ENCODE assay signal across 8 mouse cellular contexts in genomic region chr8:12162921-12163705, GRCm38 (mm10).
DNase-seq lines count a peak whose midpoint lies in the region; ATAC-seq and TF ChIP-seq lines count a peak whose summit lies in the region.

No protein-coding gene starts in this region.

- H3K27me3 ChIP-seq in embryonic facial prominence, embryonic 15.5 days = peaks cover 16% of the 10 kb centered on the region
- peaks cover 3% of the 10 kb centered on the region; the same call in 1 of the 2 replicates for H3K27me3 ChIP-seq in intestine, postnatal 0 days (replicated peaks; ENCODE audit: control insufficient read depth, insufficient read depth, low read length)
- H3K27me3 ChIP-seq in midbrain, embryonic 14.5 days (ENCODE audit: control insufficient read depth, insufficient read depth, low read length) = peaks cover 31% of the 10 kb centered on the region

- no peak for TF ChIP-seq CTCF in layer of hippocampus, adult 2 months (conservative IDR thresholded peaks at IDR 0.05)
- TF ChIP-seq CTCF in intestine, postnatal 0 days (IDR thresholded peaks at IDR 0.05; ENCODE audit: low read depth) = no peak

- H3K4me3 ChIP-seq in layer of hippocampus, adult 2 months = peak overlapping the region; percentile 21; the same call in 1 of the 2 replicates
- peak overlapping the region; percentile 13 for H3K4me3 ChIP-seq in embryonic facial prominence, embryonic 15.5 days (replicated peaks)
- H3K4me3 ChIP-seq in intestine, postnatal 0 days (ENCODE audit: low read depth, low read length) = peak overlapping the region; percentile 9; the same call in 1 of the 2 replicates
- no peak overlapping the region for H3K4me3 ChIP-seq in midbrain, embryonic 14.5 days (replicated peaks; ENCODE audit: low read depth, low read length)

- H3K4me2 ChIP-seq in embryonic facial prominence, embryonic 15.5 days (replicated peaks) = peak overlapping the region; percentile 40
- H3K4me2 ChIP-seq in intestine, postnatal 0 days (replicated peaks; ENCODE audit: low read depth) = peak overlapping the region; percentile 52
- H3K4me2 ChIP-seq in midbrain, embryonic 14.5 days (ENCODE audit: low read length) = peak overlapping the region; percentile 26

- peak in 1 of 2 experiments; percentile 7 for DNase-seq in layer of hippocampus, adult 2 months (ENCODE audit: low spot score in 2 of 2)
- no peak for DNase-seq in layer of hippocampus, postnatal 10 days (ENCODE audit: low spot score in 2 of 2)
- DNase-seq in midbrain, embryonic 14.5 days = peak; percentile 62
- DNase-seq in MN1 (ENCODE audit: low spot score) = no peak
- no peak for DNase-seq in layer of hippocampus, adult 9-11 months
- DNase-seq in adrenal gland, postnatal 25 days = no peak

- no peaks in the 10 kb centered on the region for H3K36me3 ChIP-seq in embryonic facial prominence, embryonic 15.5 days
- H3K36me3 ChIP-seq in intestine, postnatal 0 days (ENCODE audit: control insufficient read depth, insufficient read depth) = no peaks in the 10 kb centered on the region
- no peaks in the 10 kb centered on the region for H3K36me3 ChIP-seq in midbrain, embryonic 14.5 days (ENCODE audit: control insufficient read depth, insufficient read depth, low read length)

- H3K9ac ChIP-seq in embryonic facial prominence, embryonic 15.5 days = no peak overlapping the region
- no peak overlapping the region for H3K9ac ChIP-seq in intestine, postnatal 0 days (ENCODE audit: low read depth, low read length)
- H3K9ac ChIP-seq in midbrain, embryonic 14.5 days (replicated peaks; ENCODE audit: low read length) = no peak overlapping the region

- ATAC-seq in embryonic facial prominence, embryonic 15.5 days (ENCODE audit: insufficient number of reproducible peaks, low FRiP score, low TSS enrichment, low read depth) = no peak
- no peak for ATAC-seq in intestine, postnatal 0 days
- no peak for ATAC-seq in midbrain, embryonic 14.5 days (ENCODE audit: low FRiP score, low TSS enrichment)

- H3K27ac ChIP-seq in layer of hippocampus, adult 2 months = no peak overlapping the region
- no peak overlapping the region for H3K27ac ChIP-seq in embryonic facial prominence, embryonic 15.5 days (replicated peaks)
- H3K27ac ChIP-seq in intestine, postnatal 0 days (ENCODE audit: low read depth, low read length) = no peak overlapping the region
- no peak overlapping the region for H3K27ac ChIP-seq in midbrain, embryonic 14.5 days (replicated peaks; ENCODE audit: low read depth, low read length)

- no peaks in the 10 kb centered on the region for H3K9me3 ChIP-seq in embryonic facial prominence, embryonic 15.5 days (replicated peaks)
- H3K9me3 ChIP-seq in intestine, postnatal 0 days (ENCODE audit: control insufficient read depth) = no peaks in the 10 kb centered on the region
- no peaks in the 10 kb centered on the region for H3K9me3 ChIP-seq in midbrain, embryonic 14.5 days (ENCODE audit: control insufficient read depth, low read length)

- peaks cover 10% of the 10 kb centered on the region; the same call in 1 of the 2 replicates for H3K4me1 ChIP-seq in embryonic facial prominence, embryonic 15.5 days
- no peaks in the 10 kb centered on the region for H3K4me1 ChIP-seq in intestine, postnatal 0 days (replicated peaks; ENCODE audit: control insufficient read depth, insufficient read depth, low read length)
- peaks cover 24% of the 10 kb centered on the region for H3K4me1 ChIP-seq in midbrain, embryonic 14.5 days (ENCODE audit: control insufficient read depth, insufficient read depth, low read length)

- 10% methylated on average over 22 of the region's 22 CpGs for WGBS in embryonic facial prominence, embryonic 15.5 days
- 14% methylated on average over 22 of the region's 22 CpGs for WGBS in intestine, postnatal 0 days
- WGBS in midbrain, embryonic 14.5 days = 10% methylated on average over 22 of the region's 22 CpGs
